Mouse (Mus musculus): ENCODE results near the gene Sema5a.
A peak's percentile ranks its signal among the peaks of the same experiment; 100 is the strongest.

The Sema5a gene

GRCm38 (mm10) chr15:32254806-32255205 lies 10.2 kb downstream of the Sema5a start:
- no peak for DNase-seq

- no peak for DNase-seq
Measured at GRCm38 (mm10) chr15:32257340-32257739, 12.7 kb downstream of the Sema5a start.

- peak; percentile 74 to 81 for DNase-seq
Measured at GRCm38 (mm10) chr15:32257886-32258319, 13.3 kb downstream of the Sema5a start.

- DNase-seq = no peak
Measured at GRCm38 (mm10) chr15:32259362-32260096, 14.9 kb downstream of the Sema5a start.

- DNase-seq = no peak
Measured at GRCm38 (mm10) chr15:32260942-32261341, 16.3 kb downstream of the Sema5a start.

GRCm38 (mm10) chr15:32263651-32264050 lies 19.0 kb downstream of the Sema5a start:
- DNase-seq = no peak

GRCm38 (mm10) chr15:32264822-32265377 lies 20.3 kb downstream of the Sema5a start:
- peak in 1 of 2 experiments; percentile 12 for DNase-seq

GRCm38 (mm10) chr15:32265378-32265934 lies 20.8 kb downstream of the Sema5a start:
- peak; percentile 47 to 60 for DNase-seq

GRCm38 (mm10) chr15:32266122-32266820 lies 21.7 kb downstream of the Sema5a start:
- no peak for DNase-seq

GRCm38 (mm10) chr15:32270106-32270505 lies 25.5 kb downstream of the Sema5a start:
- DNase-seq = peak; percentile 15 to 47

- DNase-seq = no peak
Measured at GRCm38 (mm10) chr15:32273925-32274324, 29.3 kb downstream of the Sema5a start.

GRCm38 (mm10) chr15:32275020-32275419 lies 30.4 kb downstream of the Sema5a start:
- DNase-seq = no peak

GRCm38 (mm10) chr15:32278600-32278999 lies 34.0 kb downstream of the Sema5a start:
- no peak for DNase-seq

GRCm38 (mm10) chr15:32281374-32281773 lies 36.8 kb downstream of the Sema5a start:
- DNase-seq = peak in 1 of 2 experiments; percentile 22

GRCm38 (mm10) chr15:32284688-32285087 lies 40.1 kb downstream of the Sema5a start:
- no peak for DNase-seq

- no peak for DNase-seq
Measured at GRCm38 (mm10) chr15:32286296-32286695, 41.7 kb downstream of the Sema5a start.

- peak; percentile 51 for DNase-seq
Measured at GRCm38 (mm10) chr15:32288480-32288879, 43.9 kb downstream of the Sema5a start.

GRCm38 (mm10) chr15:32291000-32291399 lies 46.4 kb downstream of the Sema5a start:
- no peak for DNase-seq

- no peak for DNase-seq
Measured at GRCm38 (mm10) chr15:32296523-32296922, 51.9 kb downstream of the Sema5a start.

GRCm38 (mm10) chr15:32297266-32297665 lies 52.7 kb downstream of the Sema5a start:
- DNase-seq = no peak

GRCm38 (mm10) chr15:32298525-32298924 lies 53.9 kb downstream of the Sema5a start:
- no peak for DNase-seq

GRCm38 (mm10) chr15:32300991-32301390 lies 56.4 kb downstream of the Sema5a start:
- no peak for DNase-seq

- DNase-seq = no peak
Measured at GRCm38 (mm10) chr15:32306557-32307243, 62.1 kb downstream of the Sema5a start.

All from cerebellum, postnatal 14 days (tissue).